Mouse (Mus musculus): Measurements from ENCODE around the gene Gja5. TPM values are rescaled to one million over a fixed set of nuclear protein-coding genes. Genes with fewer than 3 reads are reported as not detected.

Gja5 gene
- polyA plus RNA-seq, 1 experiment, result 2.1 TPM

DNA sequence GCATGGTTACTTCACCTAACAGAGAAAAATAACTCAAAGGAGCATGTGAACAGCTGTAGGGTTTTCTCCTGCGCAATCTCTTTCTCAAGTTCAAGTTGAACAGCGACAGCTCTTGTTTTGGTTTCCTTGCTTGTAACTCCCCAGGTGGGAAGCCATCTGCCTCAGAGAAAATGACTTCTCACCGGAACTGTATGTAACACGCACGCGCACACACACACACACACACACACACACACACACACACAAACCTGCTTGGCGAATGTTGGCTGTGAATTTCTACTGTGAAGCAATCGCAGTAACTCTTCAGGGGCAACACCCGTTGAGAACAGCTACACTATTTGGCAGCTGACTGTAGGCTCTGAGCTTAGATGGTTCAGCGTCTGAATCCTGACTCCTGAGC lies 98.6 kb downstream of the Gja5 start:
- no peak overlapping the region for H3K27ac ChIP-seq (ENCODE audit: control insufficient read depth, insufficient read depth, low read length)
- WGBS, result 94% methylated on average over 10 of the region's 10 CpGs

DNA sequence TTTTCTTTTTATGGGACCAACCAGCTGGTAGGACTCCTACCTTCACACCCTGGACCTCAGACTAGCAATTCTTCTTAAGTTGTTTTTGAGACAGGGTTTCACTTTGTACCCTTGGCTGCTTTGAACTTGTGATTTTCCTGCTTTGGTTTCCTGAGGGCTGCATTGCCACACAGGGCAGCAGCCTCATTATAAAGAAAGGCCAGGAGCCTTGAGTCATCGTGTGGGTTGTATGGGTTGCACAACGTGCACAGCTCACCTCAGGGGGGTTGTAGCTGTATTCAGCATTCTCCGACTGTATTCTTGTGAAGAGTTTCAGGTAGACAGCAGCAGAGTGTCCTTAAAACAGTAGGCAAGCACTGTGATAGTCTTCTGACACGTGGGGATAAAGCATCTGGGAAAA lies 100.0 kb downstream of the Gja5 start:
- H3K27ac ChIP-seq (ENCODE audit: control insufficient read depth, insufficient read depth, low read length), result no peak overlapping the region

More for the DNA sequence above, 98.6 kb downstream of the Gja5 start:
- Histone ChIP-seq H3K4me3 (ENCODE audit: control insufficient read depth, insufficient read depth, low read length) (no peak overlapping the region), H3K36me3 (ENCODE audit: control insufficient read depth, insufficient read depth, low read length) (no peaks in the 10 kb centered on the region), H3K4me1 (replicated peaks; ENCODE audit: control insufficient read depth, insufficient read depth, low read length) (peaks cover 4% of the 10 kb centered on the region; the same call in 1 of the 2 replicates), H3K27me3 (ENCODE audit: control insufficient read depth, insufficient read depth, low read length) (no peaks in the 10 kb centered on the region)
- DNase-seq, result no peak
- TF ChIP-seq CTCF (IDR thresholded peaks at IDR 0.05; ENCODE audit: borderline replicate concordance, control insufficient read depth, extremely low read depth, insufficient read depth, low read length, poor library complexity), result no peak

DNA sequence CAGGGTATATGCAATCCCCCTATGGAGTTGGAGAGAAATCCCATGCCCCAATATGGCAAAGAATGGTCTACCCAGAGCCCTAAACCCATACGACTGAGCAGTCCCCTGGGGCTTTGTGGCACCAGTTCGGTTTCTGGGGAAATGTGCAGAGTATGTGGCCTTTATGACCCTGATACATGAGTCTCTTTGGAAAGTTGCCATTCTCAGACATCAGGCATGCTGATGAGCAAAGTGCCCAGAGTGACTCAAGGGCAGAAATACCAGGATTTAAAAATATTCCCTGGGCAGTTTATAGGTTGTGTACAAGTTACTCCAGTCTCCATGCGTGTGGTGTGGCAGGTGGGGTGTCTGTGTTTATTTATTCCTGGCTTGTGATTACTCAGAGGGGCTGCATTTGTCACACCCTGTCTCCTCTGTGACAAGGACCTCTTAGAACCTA lies 102.5 kb downstream of the Gja5 start:
- no peak for TF ChIP-seq CTCF (IDR thresholded peaks at IDR 0.05; ENCODE audit: borderline replicate concordance, control insufficient read depth, extremely low read depth, insufficient read depth, low read length, poor library complexity)
- TF ChIP-seq POLR2A (IDR thresholded peaks at IDR 0.05; ENCODE audit: control insufficient read depth, extremely low read depth, insufficient read depth, low read length, poor library complexity), result no peak
- 91% methylated on average over 3 of the region's 3 CpGs for WGBS
- H3K36me3 ChIP-seq (ENCODE audit: control insufficient read depth, insufficient read depth, low read length), result no peaks in the 10 kb centered on the region
- no peaks in the 10 kb centered on the region for H3K27me3 ChIP-seq (ENCODE audit: control insufficient read depth, insufficient read depth, low read length)
- H3K27ac ChIP-seq (ENCODE audit: control insufficient read depth, insufficient read depth, low read length), result no peak overlapping the region
- no peak overlapping the region for H3K4me3 ChIP-seq (ENCODE audit: control insufficient read depth, insufficient read depth, low read length)
- H3K4me1 ChIP-seq (replicated peaks; ENCODE audit: control insufficient read depth, insufficient read depth, low read length), result peaks cover 9% of the 10 kb centered on the region
- DNase-seq, result no peak

More for the DNA sequence above, 100.0 kb downstream of the Gja5 start:
- no peaks in the 10 kb centered on the region for H3K36me3 ChIP-seq (ENCODE audit: control insufficient read depth, insufficient read depth, low read length)
- DNase-seq, result no peak
- H3K4me3 ChIP-seq (ENCODE audit: control insufficient read depth, insufficient read depth, low read length), result no peak overlapping the region
- 33% methylated on average over 4 of the region's 4 CpGs for WGBS
- TF ChIP-seq CTCF (IDR thresholded peaks at IDR 0.05; ENCODE audit: borderline replicate concordance, control insufficient read depth, extremely low read depth, insufficient read depth, low read length, poor library complexity) (no peak), POLR2A (IDR thresholded peaks at IDR 0.05; ENCODE audit: control insufficient read depth, extremely low read depth, insufficient read depth, low read length, poor library complexity) (no peak)
- peaks cover 6% of the 10 kb centered on the region for H3K4me1 ChIP-seq (replicated peaks; ENCODE audit: control insufficient read depth, insufficient read depth, low read length)
- H3K27me3 ChIP-seq (ENCODE audit: control insufficient read depth, insufficient read depth, low read length), result no peaks in the 10 kb centered on the region

DNA sequence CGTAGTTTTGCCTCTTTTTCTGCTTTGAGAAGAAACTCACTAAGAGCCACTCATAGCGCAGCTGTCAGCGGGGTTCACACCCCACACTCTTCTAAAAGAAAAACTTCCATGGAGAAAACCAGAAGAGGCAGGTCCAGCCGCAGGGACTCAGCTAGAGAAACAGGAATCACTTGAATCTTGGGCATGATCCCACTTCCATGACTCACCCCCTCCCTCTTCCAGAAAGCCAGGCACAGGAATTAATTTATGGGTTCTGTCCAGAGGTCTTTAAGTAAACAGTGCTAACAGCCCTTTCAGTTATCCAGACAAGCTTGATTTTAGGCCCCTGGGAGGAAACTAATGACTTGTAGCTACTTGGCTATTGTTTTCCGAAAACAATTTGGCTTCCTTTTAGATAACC lies 120.7 kb downstream of the Gja5 start:
- Histone ChIP-seq H3K4me3 (ENCODE audit: control insufficient read depth, insufficient read depth, low read length) (no peak overlapping the region), H3K36me3 (ENCODE audit: control insufficient read depth, insufficient read depth, low read length) (no peaks in the 10 kb centered on the region), H3K4me1 (replicated peaks; ENCODE audit: control insufficient read depth, insufficient read depth, low read length) (no peaks in the 10 kb centered on the region), H3K27me3 (ENCODE audit: control insufficient read depth, insufficient read depth, low read length) (no peaks in the 10 kb centered on the region), H3K27ac (ENCODE audit: control insufficient read depth, insufficient read depth, low read length) (no peak overlapping the region)
- no peak for TF ChIP-seq POLR2A (IDR thresholded peaks at IDR 0.05; ENCODE audit: control insufficient read depth, extremely low read depth, insufficient read depth, low read length, poor library complexity)
- WGBS, result 93% methylated on average over 5 of the region's 5 CpGs
- no peak for DNase-seq

DNA sequence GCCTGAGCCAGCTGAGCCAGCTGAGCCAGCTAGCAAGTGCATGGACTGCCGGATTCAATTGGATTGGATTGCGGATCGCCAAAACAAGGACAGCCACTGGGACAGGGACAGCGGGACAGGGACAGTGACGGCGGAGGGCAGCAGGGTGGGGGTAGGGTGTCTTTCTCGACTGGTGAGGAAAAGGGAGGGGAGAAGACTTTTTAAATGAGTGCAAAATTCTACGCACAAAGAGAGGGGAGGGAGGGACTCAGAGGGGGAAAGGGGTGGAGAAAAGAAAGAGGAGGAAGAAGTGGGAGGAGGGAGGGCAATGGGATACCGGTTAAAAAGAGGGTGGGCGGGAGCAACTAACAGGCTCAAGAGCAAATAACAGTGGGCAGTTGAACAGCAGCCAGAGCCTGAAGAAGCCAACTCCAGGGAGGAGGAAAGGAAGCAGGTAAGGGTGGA lies 127.6 kb downstream of the Gja5 start:
- WGBS, result 28% methylated on average over 10 of the region's 10 CpGs
- Histone ChIP-seq H3K36me3 (ENCODE audit: control insufficient read depth, insufficient read depth, low read length) (no peaks in the 10 kb centered on the region), H3K4me3 (ENCODE audit: control insufficient read depth, insufficient read depth, low read length) (no peak overlapping the region), H3K27ac (ENCODE audit: control insufficient read depth, insufficient read depth, low read length) (no peak overlapping the region), H3K27me3 (ENCODE audit: control insufficient read depth, insufficient read depth, low read length) (no peaks in the 10 kb centered on the region), H3K4me1 (replicated peaks; ENCODE audit: control insufficient read depth, insufficient read depth, low read length) (no peaks in the 10 kb centered on the region)
- no peak for TF ChIP-seq CTCF (IDR thresholded peaks at IDR 0.05; ENCODE audit: borderline replicate concordance, control insufficient read depth, extremely low read depth, insufficient read depth, low read length, poor library complexity)
- TF ChIP-seq POLR2A (IDR thresholded peaks at IDR 0.05; ENCODE audit: control insufficient read depth, extremely low read depth, insufficient read depth, low read length, poor library complexity), result no peak
- DNase-seq, result no peak

DNA sequence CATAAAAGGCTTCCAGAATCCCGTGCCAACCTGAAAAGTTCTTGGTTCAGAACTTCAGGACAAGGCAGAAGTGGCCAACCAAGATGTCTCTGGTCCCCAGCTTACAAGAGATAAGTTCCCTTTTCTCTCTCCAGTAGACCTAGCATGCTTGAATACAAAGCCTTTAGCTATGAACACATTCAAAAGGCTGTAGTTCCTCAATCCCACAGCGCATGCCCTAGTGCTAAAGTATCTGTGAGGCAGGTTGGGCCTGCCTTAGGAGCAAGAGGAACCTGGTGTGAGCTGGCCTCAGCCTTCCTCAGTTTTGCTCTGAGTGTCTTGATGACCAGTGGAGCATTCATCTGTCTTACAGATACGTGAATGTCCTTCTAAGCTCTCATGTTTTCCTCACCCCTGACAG lies 131.1 kb downstream of the Gja5 start:
- Histone ChIP-seq H3K4me3 (ENCODE audit: control insufficient read depth, insufficient read depth, low read length) (no peak overlapping the region), H3K4me1 (replicated peaks; ENCODE audit: control insufficient read depth, insufficient read depth, low read length) (no peaks in the 10 kb centered on the region), H3K36me3 (ENCODE audit: control insufficient read depth, insufficient read depth, low read length) (no peaks in the 10 kb centered on the region), H3K27me3 (ENCODE audit: control insufficient read depth, insufficient read depth, low read length) (no peaks in the 10 kb centered on the region), H3K27ac (ENCODE audit: control insufficient read depth, insufficient read depth, low read length) (no peak overlapping the region)
- TF ChIP-seq CTCF (IDR thresholded peaks at IDR 0.05; ENCODE audit: borderline replicate concordance, control insufficient read depth, extremely low read depth, insufficient read depth, low read length, poor library complexity) (no peak), POLR2A (IDR thresholded peaks at IDR 0.05; ENCODE audit: control insufficient read depth, extremely low read depth, insufficient read depth, low read length, poor library complexity) (no peak)
- WGBS, result 66% methylated on average over 3 of the region's 3 CpGs
- DNase-seq, result no peak

DNA sequence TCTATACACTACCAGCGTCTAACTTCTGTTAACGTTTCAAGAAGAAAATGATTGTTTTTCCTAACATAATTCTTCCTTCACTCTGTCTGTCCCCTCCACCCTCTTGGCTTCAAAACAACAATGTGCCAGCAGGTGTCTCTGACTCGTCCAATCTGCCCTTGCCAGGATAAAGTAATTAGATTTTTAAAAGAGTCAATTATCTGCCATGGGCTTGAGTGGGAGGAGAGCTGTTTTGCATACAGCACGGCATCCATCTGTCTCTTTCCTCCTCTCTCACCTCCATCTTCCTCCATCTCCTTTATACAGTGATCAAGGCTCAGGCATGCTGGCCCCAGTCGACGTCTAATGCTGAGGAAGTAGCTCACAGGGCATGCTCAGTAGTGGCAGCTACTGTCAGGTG lies 132.6 kb downstream of the Gja5 start:
- Histone ChIP-seq H3K27ac (ENCODE audit: control insufficient read depth, insufficient read depth, low read length) (no peak overlapping the region), H3K4me3 (ENCODE audit: control insufficient read depth, insufficient read depth, low read length) (no peak overlapping the region), H3K4me1 (replicated peaks; ENCODE audit: control insufficient read depth, insufficient read depth, low read length) (no peaks in the 10 kb centered on the region), H3K36me3 (ENCODE audit: control insufficient read depth, insufficient read depth, low read length) (no peaks in the 10 kb centered on the region), H3K27me3 (ENCODE audit: control insufficient read depth, insufficient read depth, low read length) (no peaks in the 10 kb centered on the region)
- DNase-seq, result no peak
- 84% methylated on average over 6 of the region's 6 CpGs for WGBS
- TF ChIP-seq CTCF (IDR thresholded peaks at IDR 0.05; ENCODE audit: borderline replicate concordance, control insufficient read depth, extremely low read depth, insufficient read depth, low read length, poor library complexity) (no peak), POLR2A (IDR thresholded peaks at IDR 0.05; ENCODE audit: control insufficient read depth, extremely low read depth, insufficient read depth, low read length, poor library complexity) (no peak)
